Mouse (Mus musculus) embryo, embryonic 11 days (tissue): ENCODE data around the gene Kcnj16.
A peak's percentile ranks its signal among the peaks of the same experiment; 100 is the strongest.

Source experiments
- DNase-seq: peaks from one replicate; pipeline ENCODE4 v3.0.0-alpha.2; 2015

Kcnj16 gene

GRCm38 (mm10) chr11:110967762-110968135 is at the start of gene Kcnj16:
Gene Kcnj16, plus strand, starts transcription at chr11:110968033.
- no peak for DNase-seq

- no peak for DNase-seq
These were observed 48.9 kb upstream of the Kcnj16 start for GRCm38 (mm10) chr11:110918808-110919465.

DNA sequence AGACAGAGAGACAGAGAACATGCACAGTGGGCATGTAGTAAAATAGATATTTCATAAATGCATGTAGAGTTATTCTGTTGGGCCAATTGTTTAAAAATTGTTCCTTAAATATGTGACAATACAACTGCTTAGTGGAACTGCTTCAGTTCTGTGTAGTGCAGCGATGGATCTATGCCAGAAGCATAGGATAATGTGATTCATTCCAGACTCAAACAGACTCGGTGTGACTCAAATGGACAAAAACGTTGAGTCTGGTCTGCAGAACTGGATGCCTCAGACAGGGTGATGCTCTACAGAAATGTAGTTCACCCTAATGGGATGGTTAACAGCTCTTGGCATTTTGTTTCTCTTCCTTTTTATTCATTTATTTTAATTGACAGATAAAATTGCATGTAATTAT is 32.1 kb upstream of the Kcnj16 start:
- no peak for DNase-seq

DNA sequence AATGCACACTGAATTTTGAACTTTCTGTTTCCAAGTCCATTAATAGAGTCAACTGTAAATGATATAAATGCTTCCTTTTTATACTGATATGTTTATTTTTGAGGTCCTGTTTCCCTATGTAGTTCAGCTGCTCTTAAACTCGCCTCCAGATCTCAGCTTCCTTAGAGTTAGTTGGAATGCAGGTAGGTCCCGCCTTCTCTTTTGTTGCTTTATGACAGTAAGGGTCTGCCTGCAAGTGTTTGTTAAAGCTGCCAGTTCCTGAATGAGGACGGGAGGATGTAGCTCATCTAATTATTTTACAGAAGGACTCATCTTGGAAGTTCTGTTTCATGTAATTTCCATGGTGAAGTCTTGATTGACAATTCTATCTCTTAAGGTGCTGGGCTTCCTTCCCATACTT is 25.6 kb upstream of the Kcnj16 start:
- DNase-seq = no peak

DNA sequence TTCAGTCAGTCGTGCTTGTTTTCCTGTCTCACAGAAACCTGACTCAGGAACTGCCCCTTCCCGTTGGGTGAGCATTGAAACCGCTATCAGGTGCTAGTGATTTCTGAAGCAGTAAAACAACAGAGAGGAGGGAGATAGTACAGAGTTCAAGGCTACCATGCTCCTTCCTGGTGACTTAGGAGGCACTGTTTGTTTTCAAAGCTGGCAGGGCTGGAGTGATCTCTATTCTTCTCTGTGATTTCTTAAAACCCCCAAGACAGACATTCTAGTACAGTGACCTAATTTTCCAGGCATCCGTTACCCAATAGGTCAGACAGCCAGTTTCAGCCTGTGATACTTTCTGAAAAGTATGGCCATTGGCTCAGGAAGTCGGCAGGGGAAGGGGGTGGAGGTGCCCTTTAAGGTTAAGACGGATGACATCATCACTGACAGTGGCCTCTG is 25.1 kb upstream of the Kcnj16 start:
- DNase-seq = peak; percentile 29

DNA sequence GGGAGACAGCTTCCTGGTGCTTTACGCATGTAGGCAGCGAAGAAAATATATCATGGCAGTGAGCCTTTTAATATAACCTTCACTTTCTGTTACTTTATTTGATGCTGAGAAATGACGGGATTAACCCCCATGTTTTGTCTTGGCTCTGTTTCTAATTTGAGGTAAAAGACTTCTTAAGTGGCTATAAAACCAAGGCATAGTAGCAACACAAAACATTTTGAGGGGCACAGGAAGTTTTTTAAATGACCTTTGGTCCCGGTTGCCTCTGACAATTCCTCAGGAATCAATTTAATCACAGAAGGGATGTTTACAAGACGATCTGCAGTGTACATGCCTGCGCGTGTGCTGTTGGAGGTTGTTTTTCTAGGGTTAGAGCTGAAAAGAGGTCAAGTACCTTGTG is 11.2 kb upstream of the Kcnj16 start:
- DNase-seq = peak; percentile 46

- DNase-seq = peak; percentile 51
These were observed 6.2 kb upstream of the Kcnj16 start for GRCm38 (mm10) chr11:110961592-110962021.

- DNase-seq = no peak
These were observed 643 bp upstream of the Kcnj16 start for GRCm38 (mm10) chr11:110967019-110967761.

GRCm38 (mm10) chr11:110968901-110969300 is 1.1 kb downstream of the Kcnj16 start:
- no peak for DNase-seq

DNA sequence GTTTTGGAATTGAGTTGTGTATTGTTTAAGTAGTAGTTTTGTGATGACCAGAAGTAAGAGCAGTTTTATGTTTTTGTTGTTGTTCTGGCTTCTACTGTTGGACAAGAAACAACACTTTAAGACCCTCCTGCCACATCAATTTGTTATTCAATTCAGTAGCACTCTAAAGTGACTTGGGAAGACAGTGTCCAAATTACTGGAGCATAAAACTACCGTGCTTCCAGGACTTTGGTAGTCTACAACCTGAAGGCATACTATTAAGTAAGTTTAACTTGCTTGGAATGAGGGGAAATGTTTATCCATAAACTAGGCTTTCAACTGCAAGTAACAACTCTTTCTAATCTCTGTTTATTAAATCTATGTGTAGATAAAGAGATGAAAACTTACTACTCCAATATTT is 17.7 kb downstream of the Kcnj16 start:
- no peak for DNase-seq

GRCm38 (mm10) chr11:110985949-110986348 is 18.1 kb downstream of the Kcnj16 start:
- peak; percentile 33 for DNase-seq

GRCm38 (mm10) chr11:110993616-110994015 is 25.8 kb downstream of the Kcnj16 start:
- DNase-seq = no peak

DNA sequence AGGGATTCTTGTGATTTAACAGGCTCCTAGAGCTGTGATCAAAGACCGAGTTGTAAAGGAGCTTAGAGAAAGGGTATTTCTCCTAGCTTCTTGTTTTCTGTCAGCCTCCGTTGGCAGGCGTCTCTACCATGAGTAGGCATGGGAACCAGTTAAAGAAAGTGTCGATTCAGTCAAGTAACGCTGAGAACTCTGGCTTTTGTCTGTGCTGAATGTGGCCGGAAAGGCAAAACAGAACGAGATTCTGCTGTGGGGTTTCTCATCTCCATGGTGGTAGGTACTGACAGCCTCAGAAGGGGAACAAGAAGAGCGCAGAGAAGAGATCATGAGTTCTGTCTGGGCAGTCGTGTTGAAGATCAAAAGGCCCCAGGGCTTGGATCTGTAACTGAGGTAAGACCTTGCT is 29.4 kb downstream of the Kcnj16 start:
- no peak for DNase-seq

- DNase-seq = no peak
These were observed 37.3 kb downstream of the Kcnj16 start for GRCm38 (mm10) chr11:111005103-111005502.

GRCm38 (mm10) chr11:111009471-111009870 is 41.6 kb downstream of the Kcnj16 start:
- DNase-seq = peak; percentile 60

DNA sequence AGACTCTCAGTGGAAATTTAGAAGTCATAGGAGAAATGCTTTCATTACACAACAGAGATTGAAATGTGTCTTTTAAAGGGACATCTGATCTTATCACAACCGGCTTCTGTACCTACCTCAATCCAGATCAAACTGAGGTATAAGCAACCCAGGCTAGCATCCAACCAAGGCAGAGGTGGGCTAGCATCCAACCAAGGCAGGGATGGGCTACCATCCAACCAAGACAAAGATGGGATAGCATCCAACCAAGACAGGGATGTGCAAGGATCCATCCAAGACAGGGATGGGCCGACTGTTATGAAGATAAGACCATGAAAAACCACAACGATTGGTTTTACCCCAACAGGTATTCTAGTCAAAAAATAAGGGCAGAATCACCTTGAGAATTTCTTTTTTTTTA is 48.4 kb downstream of the Kcnj16 start:
- DNase-seq = no peak

GRCm38 (mm10) chr11:111020211-111020610 is 52.4 kb downstream of the Kcnj16 start:
- DNase-seq = no peak

DNA sequence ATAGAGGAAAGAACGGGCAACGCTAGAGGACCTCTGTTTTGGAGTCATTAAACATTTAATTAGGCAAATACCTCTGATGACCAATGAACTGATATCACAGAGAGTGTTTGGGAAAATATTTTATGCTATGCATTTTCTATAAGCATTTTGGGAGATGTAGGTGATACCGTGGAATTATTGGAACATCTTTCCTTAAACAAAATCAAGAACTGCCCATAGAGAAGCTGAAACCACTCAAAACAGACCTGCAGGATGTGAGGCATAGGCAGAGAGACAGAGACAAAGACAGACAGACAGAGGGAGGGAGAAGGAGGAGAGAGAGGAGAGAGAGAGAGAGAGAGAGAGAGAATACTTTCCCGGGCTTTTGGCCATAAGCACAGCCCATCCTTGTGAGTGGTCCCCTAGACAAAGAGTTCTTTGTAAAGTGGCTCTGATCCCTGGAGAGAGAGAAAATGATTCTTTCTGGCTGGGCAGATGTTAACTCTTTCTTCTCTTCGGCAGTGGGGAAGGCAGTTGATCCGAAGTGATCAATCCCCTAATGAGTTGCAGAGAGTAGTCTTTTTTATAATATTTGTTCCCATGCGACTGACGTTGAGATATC is 54.9 kb downstream of the Kcnj16 start:
- peak; percentile 55 for DNase-seq

DNA sequence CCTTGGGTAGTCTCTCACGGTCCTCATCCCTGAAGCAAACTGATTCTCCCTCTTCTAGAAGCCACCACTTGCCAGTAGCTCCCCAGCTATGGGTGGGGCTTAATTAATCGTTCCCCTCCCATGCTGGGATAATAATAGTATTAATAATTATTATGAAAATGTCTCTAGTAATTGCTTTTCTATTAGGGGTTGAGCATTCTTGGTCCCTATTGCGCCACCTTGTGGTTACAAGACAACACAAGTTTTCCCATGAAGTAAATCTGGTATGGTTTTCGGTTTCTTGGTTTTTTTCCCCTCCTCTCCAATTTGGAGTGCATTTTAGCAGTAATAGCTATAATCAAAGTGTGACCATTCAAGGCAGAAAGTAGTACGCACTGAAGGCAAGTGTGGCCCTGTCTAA is 74.3 kb downstream of the Kcnj16 start:
- DNase-seq = peak; percentile 48

- DNase-seq = no peak
These were observed 75.5 kb downstream of the Kcnj16 start for GRCm38 (mm10) chr11:111043298-111043697.

- no peak for DNase-seq
These were observed 86.4 kb downstream of the Kcnj16 start for GRCm38 (mm10) chr11:111054252-111054651.

DNA sequence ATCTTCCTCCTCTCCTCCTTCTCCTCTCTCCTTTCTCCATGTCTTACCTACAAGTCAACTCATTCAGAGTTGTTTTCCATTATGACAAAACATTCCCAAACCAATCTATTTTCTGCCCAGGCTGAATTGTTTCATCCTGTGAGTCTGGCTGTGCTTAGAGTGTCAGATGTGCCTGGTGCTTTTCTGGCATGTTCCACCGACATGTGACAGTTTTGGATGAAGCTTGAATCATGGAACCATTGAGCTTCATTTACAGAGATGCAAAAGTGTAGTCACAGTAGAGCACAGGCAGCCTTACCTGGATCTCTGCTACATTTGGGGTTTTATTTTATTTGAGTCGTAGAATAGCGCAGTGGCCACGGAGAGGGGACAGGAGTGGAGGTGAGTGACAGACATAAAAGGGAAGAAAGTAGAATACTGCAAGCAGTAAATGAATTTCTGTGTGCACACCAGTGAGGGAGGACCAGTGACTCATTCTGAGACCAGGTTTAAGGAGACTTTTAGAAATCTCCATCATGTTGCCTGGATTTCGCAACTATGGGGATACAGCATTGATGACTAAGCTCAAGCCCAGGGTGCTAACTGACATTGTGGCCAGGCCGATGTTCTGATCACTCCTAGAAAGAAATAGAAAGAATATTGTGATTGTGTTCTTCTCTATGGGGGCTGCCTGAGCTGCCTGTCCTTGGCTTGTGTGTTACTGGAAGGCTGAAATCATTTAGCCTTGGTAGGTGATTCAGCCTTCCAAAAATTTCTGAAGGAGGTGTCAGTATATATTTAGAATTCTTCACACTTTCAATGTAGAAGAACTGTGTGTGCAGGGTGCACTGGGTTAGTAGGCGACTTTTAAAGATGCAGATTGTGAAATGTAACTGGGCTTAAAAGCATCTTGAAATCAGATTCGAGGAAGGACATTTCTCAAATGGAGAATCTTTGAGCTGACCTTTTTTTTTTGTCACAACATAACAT is 87.3 kb downstream of the Kcnj16 start:
- DNase-seq = no peak

DNA sequence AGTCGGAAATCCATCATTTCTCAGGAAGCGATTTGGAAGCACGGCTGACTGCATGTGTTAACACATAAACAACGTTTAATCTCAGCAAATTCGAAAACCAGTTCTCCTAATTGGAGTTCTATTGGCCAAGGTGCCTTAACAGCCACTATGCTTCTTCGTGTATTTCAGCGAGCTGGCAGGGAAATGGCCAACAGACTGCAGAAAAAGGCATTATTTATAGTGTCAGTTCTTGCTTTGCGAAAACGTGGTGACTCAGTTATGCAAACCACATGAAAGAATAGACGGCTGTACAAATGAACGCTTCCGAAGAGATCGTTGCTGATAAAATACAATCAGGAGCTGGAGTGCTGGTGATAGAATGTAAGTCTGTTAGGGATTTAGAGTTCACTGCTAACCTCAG is 88.2 kb downstream of the Kcnj16 start:
- DNase-seq = no peak
